Mouse (Mus musculus) subcutaneous adipose tissue, adult 2 months (tissue): ENCODE results near the gene Anks4b. TPM values are rescaled to one million over a fixed set of nuclear protein-coding genes. Genes with fewer than 3 reads are reported as not detected.

Experiments
- polyA plus RNA-seq: library from polyadenylated mRNA; depleted of rRNA; stranded (reverse); fragments of >200 nt; gene quantifications from 2 replicates; pipeline ENCODE4 v1.2.3, GENCODE M21; 2012; ENCODE audit warnings: low replicate concordance; rRNA removed

Gene Anks4b
- polyA plus RNA-seq = not detected in 2 replicates

DNA sequence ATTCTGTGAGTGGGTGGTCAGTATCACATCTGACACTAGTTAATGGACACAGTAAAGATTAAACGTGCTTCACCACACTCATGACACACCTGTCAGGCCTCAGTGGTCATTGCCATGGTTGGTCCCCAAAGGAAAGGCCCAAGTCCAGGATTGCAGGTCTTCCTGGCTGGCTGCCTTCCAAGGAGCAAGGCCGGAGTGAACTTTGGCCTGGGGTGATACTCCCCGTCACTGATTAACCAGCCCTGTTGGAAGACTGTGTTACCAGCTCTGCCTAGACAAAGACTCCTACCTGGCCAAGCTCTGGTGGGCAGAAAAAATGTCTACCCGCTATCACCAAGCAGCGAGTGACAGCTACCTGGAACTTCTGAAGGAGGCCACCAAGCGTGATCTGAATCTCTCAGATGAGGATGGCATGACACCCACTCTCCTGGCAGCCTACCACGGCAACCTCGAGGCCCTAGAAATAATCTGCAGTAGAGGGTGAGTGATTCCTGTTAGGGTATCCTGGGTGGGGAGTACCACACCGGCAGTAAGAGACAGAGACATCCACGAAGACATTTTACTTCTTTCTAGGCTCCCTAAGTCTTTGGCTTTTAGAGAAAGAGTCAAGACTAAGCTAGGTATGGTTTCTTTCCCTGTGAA is at the start of gene Anks4b:
Gene Anks4b, plus strand, starts transcription at position 256 of the 642 bp plus-strand sequence.

DNA sequence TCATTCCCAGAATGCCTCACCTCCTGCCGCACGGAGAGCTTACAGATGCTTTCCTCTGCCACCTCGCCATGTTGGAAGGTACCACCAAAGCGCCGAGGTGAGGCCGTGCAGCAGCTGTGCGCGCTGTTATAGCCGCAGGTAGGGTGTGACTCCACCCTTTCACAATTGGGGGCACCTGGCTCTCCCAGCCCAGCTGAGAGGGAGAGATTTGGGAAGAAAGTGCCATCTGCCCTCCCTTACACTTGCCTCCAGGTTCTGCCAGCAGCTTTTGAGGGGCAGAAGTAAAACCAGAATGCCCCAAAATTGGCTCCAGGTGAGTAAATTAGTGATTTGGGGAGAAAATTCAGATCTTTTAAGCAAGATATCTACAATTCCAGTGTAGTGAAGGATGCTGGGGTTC is 28.5 kb upstream of the Anks4b start, which contains the start of gene Zp2:
Gene Zp2, minus strand, starts transcription at position 101 of the 400 bp plus-strand sequence.

GRCm38 (mm10) chr7:120201771-120202170 is 28.1 kb downstream of the Anks4b start, which contains the start of gene Crym:
Gene Crym, minus strand, starts transcription at chr7:120202111.

DNA sequence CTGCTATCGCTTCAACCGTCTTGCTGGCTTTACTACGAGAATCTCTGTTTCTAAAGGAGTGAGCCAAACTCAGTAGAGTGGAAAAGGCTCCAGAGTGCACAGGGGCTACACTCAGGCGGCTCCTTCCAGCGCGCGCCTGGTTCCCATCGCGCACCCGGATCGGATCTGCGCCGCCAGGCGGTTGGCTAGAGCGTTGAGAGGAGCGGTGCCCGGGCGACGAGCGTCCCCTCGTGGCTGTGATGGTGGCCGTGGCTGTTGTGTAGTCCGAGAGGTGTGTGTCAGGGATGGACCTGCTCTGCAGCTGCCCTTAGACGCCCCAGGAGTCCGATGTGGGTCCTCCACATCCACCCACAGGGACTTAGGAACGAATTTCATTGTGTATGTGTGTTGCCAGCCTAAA is 30.1 kb downstream of the Anks4b start, which contains the start of gene Abca14:
Gene Abca14, plus strand, starts transcription at position 173 of the 400 bp plus-strand sequence.

Other genes starting within 250 kb of the Anks4b start
- gene Dnah3, start 78.6 kb upstream of the Anks4b start, polyA plus RNA-seq = 0.04 and 0.09 TPM in 2 replicates
- 30.8 and 42.7 TPM in 2 replicates for gene Tmem159, start 71.5 kb upstream of the Anks4b start, polyA plus RNA-seq
- not detected in 2 replicates for gene Zp2, start 28.6 kb upstream of the Anks4b start, polyA plus RNA-seq
- gene Crym, start 28.3 kb downstream of the Anks4b start, polyA plus RNA-seq = 1.5 and 2.5 TPM in 2 replicates
- gene Abca14, start 30.1 kb downstream of the Anks4b start, polyA plus RNA-seq = 0.04 TPM in 1 of 2 replicates, not detected in the other
- not detected in 2 replicates for gene Abca15, start 154.8 kb downstream of the Anks4b start, polyA plus RNA-seq
- gene Abca16, start 235.8 kb downstream of the Anks4b start, polyA plus RNA-seq = not detected in 2 replicates